Mouse (Mus musculus) MEL (cell line): ENCODE data around the gene Rhcg. TPM values are rescaled to one million over a fixed set of nuclear protein-coding genes. Genes with fewer than 3 reads are reported as not detected.
A peak's percentile ranks its signal among the peaks of the same experiment; 100 is the strongest.

ENCODE experiments used
- DNase-seq: peaks from one replicate; pipeline ENCODE4 v3.0.0; 2011; ENCODE audit warnings: low read depth, low spot score
- H3K27ac ChIP-seq: 2 replicates; pipeline ENCODE4 v1.5.1; 2012; ENCODE audit warnings: low read depth, mild to moderate bottlenecking, control low read depth, low read length, moderate library complexity; ENCODE audit not compliant: control insufficient read depth
- H3K27me3 ChIP-seq, 2 experiments: fragments of 150-350 bp in 1 of 2; sonication (generic) in 1 of 2; 2 replicates each; pipeline ENCODE4 v1.6.1; 2012; ENCODE audit warnings: low read length in 2 of 2, mild to moderate bottlenecking in 2 of 2, improper control_type of control experiment in 1 of 2, moderate library complexity in 1 of 2; ENCODE audit not compliant: insufficient read depth in 2 of 2, control insufficient read depth in 1 of 2
- H3K36me3 ChIP-seq, 2 experiments: 2 replicates each; pipeline ENCODE4 v1.6.1; 2012 to 2014; ENCODE audit warnings: low read length in 2 of 2, improper control_type of control experiment in 1 of 2, inconsistent platforms in 1 of 2, mild to moderate bottlenecking in 1 of 2; ENCODE audit not compliant: insufficient read depth in 2 of 2, control insufficient read depth in 1 of 2
- H3K4me1 ChIP-seq, 2 experiments: fragments of 150-350 bp in 1 of 2; sonication (generic) in 1 of 2; 2 replicates each; pipeline ENCODE4 v1.6.1; 2012; ENCODE audit warnings: low read length in 2 of 2, improper control_type of control experiment in 1 of 2, mild to moderate bottlenecking in 1 of 2; ENCODE audit not compliant: insufficient read depth in 2 of 2, control insufficient read depth in 1 of 2
- H3K4me3 ChIP-seq, 2 experiments: fragments of 150-350 bp in 1 of 2; sonication (generic) in 1 of 2; 2 replicates each; pipeline ENCODE4 v1.5.1; 2012; ENCODE audit warnings: low read depth in 2 of 2, low read length in 2 of 2, mild to moderate bottlenecking in 2 of 2, moderate library complexity in 2 of 2, control low read depth in 1 of 2, improper control_type of control experiment in 1 of 2; ENCODE audit not compliant: control insufficient read depth in 1 of 2, insufficient read depth in 1 of 2
- H3K79me2 ChIP-seq: 2 replicates; pipeline ENCODE4 v1.6.1; 2012; ENCODE audit warnings: mild to moderate bottlenecking, low read length, moderate library complexity; ENCODE audit not compliant: control insufficient read depth, poor library complexity, insufficient read depth
- H3K9ac ChIP-seq: 2 replicates; pipeline ENCODE4 v1.6.1; 2012; ENCODE audit warnings: low read depth, mild to moderate bottlenecking, control low read depth, low read length, moderate library complexity; ENCODE audit not compliant: control insufficient read depth, poor library complexity, severe bottlenecking
- H3K9me3 ChIP-seq: fragments of 150-350 bp; sonication (generic); replicated peaks from 2 replicates; pipeline ENCODE4 v1.6.1; 2012; ENCODE audit warnings: mild to moderate bottlenecking, low read length, improper control_type of control experiment, moderate library complexity; ENCODE audit not compliant: insufficient read depth
- CHD1 ChIP-seq: IDR thresholded peaks from 2 replicates; pipeline ENCODE4 v1.6.1; 2012; ENCODE audit warnings: low read depth, mild to moderate bottlenecking, inconsistent platforms, low read length, improper control_type of control experiment
- E2F4 ChIP-seq: IDR thresholded peaks from 2 replicates; pipeline ENCODE4 v1.6.1; 2011; ENCODE audit warnings: low read depth, low read length, improper control_type of control experiment, borderline replicate concordance
- ELF1 ChIP-seq: IDR thresholded peaks from 2 replicates; pipeline ENCODE4 v1.6.1; 2014; ENCODE audit warnings: low read depth, mild to moderate bottlenecking, inconsistent platforms, low read length, improper control_type of control experiment, moderate library complexity
- EP300 ChIP-seq, 2 experiments: IDR thresholded peaks; 2 replicates each; pipeline ENCODE4 v1.6.1; 2011; ENCODE audit warnings: improper control_type of control experiment in 2 of 2, low read length in 2 of 2, low read depth in 1 of 2, mild to moderate bottlenecking in 1 of 2
- ETS1 ChIP-seq: IDR thresholded peaks from 2 replicates; pipeline ENCODE4 v1.6.1; 2012; ENCODE audit warnings: low read depth, mild to moderate bottlenecking, inconsistent platforms, low read length, improper control_type of control experiment, moderate library complexity
- HCFC1 ChIP-seq: IDR thresholded peaks from 2 replicates; pipeline ENCODE4 v1.6.1; 2012; ENCODE audit warnings: low read depth, mild to moderate bottlenecking, inconsistent platforms, low read length, improper control_type of control experiment, moderate library complexity
- KAT2A ChIP-seq: conservative IDR thresholded peaks from 2 replicates; pipeline ENCODE4 v1.6.1; 2012; ENCODE audit warnings: low read depth, low read length, improper control_type of control experiment, inconsistent platforms
- MAFK ChIP-seq: IDR thresholded peaks from 2 replicates; pipeline ENCODE4 v1.6.1; 2011; ENCODE audit warnings: low read depth, mild to moderate bottlenecking, low read length, improper control_type of control experiment, borderline replicate concordance
- MAX ChIP-seq: IDR thresholded peaks from 2 replicates; pipeline ENCODE4 v1.6.1; 2011; ENCODE audit warnings: low read length, improper control_type of control experiment
- MEF2A ChIP-seq: IDR thresholded peaks from 2 replicates; pipeline ENCODE4 v1.6.1; 2014; ENCODE audit warnings: low read depth, mild to moderate bottlenecking, inconsistent platforms, low read length, improper control_type of control experiment; ENCODE audit not compliant: poor library complexity, insufficient replicate concordance, severe bottlenecking; ENCODE audit errors: extremely low read depth
- MXI1 ChIP-seq: IDR thresholded peaks from 2 replicates; pipeline ENCODE4 v1.6.1; 2011; ENCODE audit warnings: mild to moderate bottlenecking, low read depth, low read length, improper control_type of control experiment
- MYB ChIP-seq: IDR thresholded peaks from 2 replicates; pipeline ENCODE4 v1.6.1; 2011; ENCODE audit warnings: mild to moderate bottlenecking, low read depth, low read length, improper control_type of control experiment
- NRF1 ChIP-seq: IDR thresholded peaks from 2 replicates; pipeline ENCODE4 v1.6.1; 2014; ENCODE audit warnings: low read depth, mild to moderate bottlenecking, inconsistent platforms, low read length, improper control_type of control experiment, moderate library complexity; ENCODE audit not compliant: poor library complexity, insufficient read depth, severe bottlenecking
- TAL1 ChIP-seq: IDR thresholded peaks from 2 replicates; pipeline ENCODE4 v1.6.1; 2012; ENCODE audit warnings: mild to moderate bottlenecking, inconsistent platforms, low read length, moderate library complexity, mixed read lengths
- TBP ChIP-seq: IDR thresholded peaks from 2 replicates; pipeline ENCODE4 v1.8.0; 2011; ENCODE audit warnings: low read depth, low read length, improper control_type of control experiment
- UBTF ChIP-seq: IDR thresholded peaks from 2 replicates; pipeline ENCODE4 v1.6.1; 2012; ENCODE audit warnings: low read depth, mild to moderate bottlenecking, inconsistent platforms, low read length, improper control_type of control experiment, moderate library complexity, borderline replicate concordance; ENCODE audit not compliant: insufficient read depth
- USF1 ChIP-seq: IDR thresholded peaks from 2 replicates; pipeline ENCODE4 v1.6.1; 2014; ENCODE audit warnings: low read depth, mild to moderate bottlenecking, inconsistent platforms, low read length, improper control_type of control experiment, moderate library complexity
- USF2 ChIP-seq, 2 experiments: IDR thresholded peaks; 2 replicates each; pipeline ENCODE4 v1.6.1; 2011 to 2012; ENCODE audit warnings: improper control_type of control experiment in 2 of 2, low read length in 2 of 2, borderline replicate concordance in 1 of 2, inconsistent platforms in 1 of 2, low read depth in 1 of 2, mild to moderate bottlenecking in 1 of 2; ENCODE audit not compliant: insufficient read depth in 1 of 2
- ZC3H11A ChIP-seq: IDR thresholded peaks from 2 replicates; pipeline ENCODE4 v1.6.1; 2012; ENCODE audit warnings: low read depth, mild to moderate bottlenecking, inconsistent platforms, low read length, improper control_type of control experiment
- ZKSCAN1 ChIP-seq: IDR thresholded peaks from 2 replicates; pipeline ENCODE4 v1.6.1; 2012; ENCODE audit warnings: low read depth, mild to moderate bottlenecking, inconsistent platforms, low read length, improper control_type of control experiment, moderate library complexity
- ZMIZ1 ChIP-seq: IDR thresholded peaks from 2 replicates; pipeline ENCODE4 v1.6.1; 2012; ENCODE audit warnings: low read depth, mild to moderate bottlenecking, inconsistent platforms, low read length, improper control_type of control experiment, moderate library complexity
- ZNF384 ChIP-seq: IDR thresholded peaks from 2 replicates; pipeline ENCODE4 v1.6.1; 2012; ENCODE audit warnings: low read depth, mild to moderate bottlenecking, inconsistent platforms, low read length, improper control_type of control experiment
- polyA plus RNA-seq, 2 experiments: library from polyadenylated mRNA; stranded (reverse) in 1 of 2; unstranded in 1 of 2; fragments of >175 nt in 1 of 2; fragments of >200 nt in 1 of 2; gene quantifications; 2 replicates each; pipeline versions ENCODE4 v1.2.1 to v1.2.4; 2012; ENCODE audit warnings: low replicate concordance in 2 of 2, low read depth in 1 of 2; ENCODE audit not compliant: insufficient read length in 2 of 2, insufficient read depth in 1 of 2, missing spikeins in 1 of 2
- total RNA-seq: library from RNA; depleted of rRNA; stranded (reverse); fragments of 300-350 nt; gene quantifications from 2 replicates; pipeline ENCODE4 v1.2.3, GENCODE M21; 2012

Gene Rhcg
- total and polyA plus RNA-seq, 3 experiments, result not detected

GRCm38 (mm10) chr7:79588284-79588683, 29.2 kb downstream of the Rhcg start:
- DNase-seq, result peak; percentile 36
- H3K79me2 ChIP-seq, result no peaks in the 10 kb centered on the region
- peaks cover 3 to 5% of the 10 kb centered on the region in 2 experiments for H3K27me3 ChIP-seq
- H3K9me3 ChIP-seq, result no peaks in the 10 kb centered on the region
- H3K27ac ChIP-seq, result no peak overlapping the region
- no peak overlapping the region for H3K4me3 ChIP-seq
- H3K36me3 ChIP-seq, result no peaks in the 10 kb centered on the region
- no peak overlapping the region for H3K9ac ChIP-seq
- H3K4me1 ChIP-seq, result no peaks in the 10 kb centered on the region
- TF ChIP-seq TAL1 (no peak), MAX (peak; percentile 37; the same call in 1 of the 2 replicates), KAT2A (0 out of 2 replicates have a peak, but pooled peaks have one; percentile 27), ZKSCAN1 (no peak), UBTF (no peak), MEF2A (no peak), MAFK (no peak), USF2 (IDR thresholded peaks at IDR 0.05; ENCODE audit: borderline replicate concordance in 1 of 2, insufficient read depth in 1 of 2, low read depth in 1 of 2, low read length in 2 of 2) (peak in 1 of 2 experiments; percentile 51; a peak in 1 of 4 replicates), MXI1 (no peak), USF1 (peak; percentile 89), ELF1 (peak; percentile 52; the same call in 1 of the 2 replicates), HCFC1 (peak; percentile 86), MYB (no peak), EP300 (IDR thresholded peaks at IDR 0.05; ENCODE audit: low read depth in 1 of 2, low read length in 2 of 2) (no peak), CHD1 (no peak), ZMIZ1 (no peak), ETS1 (no peak), NRF1 (no peak), TBP (no peak), E2F4 (no peak), ZNF384 (no peak), ZC3H11A (no peak)
- TF ChIP-seq, all 39 proteins: peak for 6
